Mouse (Mus musculus): ENCODE data around the gene Ino80.

DNA sequence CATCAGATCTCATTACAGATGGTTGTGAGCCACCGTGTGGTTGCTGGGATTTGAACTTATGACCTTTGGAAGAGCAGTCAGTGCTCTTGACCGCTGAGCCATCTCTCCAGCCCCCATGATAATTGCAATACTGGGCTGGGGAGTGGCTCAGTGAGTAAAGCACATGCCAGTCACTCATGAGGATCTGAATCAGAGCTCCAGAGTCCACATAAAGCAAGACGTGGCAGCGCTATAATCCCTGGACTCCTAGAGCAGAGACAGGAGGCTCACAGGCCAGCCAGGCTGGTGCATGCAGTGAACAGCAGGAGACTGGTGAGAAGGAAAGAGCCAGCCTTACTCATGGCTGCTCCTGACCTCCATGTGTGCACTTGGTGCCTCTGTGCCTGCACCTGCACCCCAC lies 47.9 kb upstream of the Ino80 start:
- TF ChIP-seq POLR2A (IDR thresholded peaks at IDR 0.05; ENCODE audit: insufficient read depth, low read depth, low read length) (no peak), CTCF (IDR thresholded peaks at IDR 0.05) (no peak), EP300 (IDR thresholded peaks at IDR 0.05; ENCODE audit: insufficient read depth, low read depth, low read length) (no peak)
